8 mouse cellular contexts compared by ENCODE assay signal in genomic region chr2:6872894-6873255, GRCm38 (mm10).
DNase-seq lines count a peak whose midpoint lies in the region; ATAC-seq and TF ChIP-seq lines count a peak whose summit lies in the region.

No protein-coding gene starts in this region.

- peak overlapping the region; percentile 75 for H3K9ac ChIP-seq in intestine, embryonic 15.5 days

- TF ChIP-seq POLR2A in myocyte (IDR thresholded peaks at IDR 0.05; ENCODE audit: insufficient read length, low read depth): no peak

- DNase-seq in left cerebral cortex, adult 2 months (ENCODE audit: extremely low spot score in 1 of 2, low spot score in 2 of 2): no peak
- no peak for DNase-seq in left cerebral cortex, adult 8-10 months (ENCODE audit: low spot score in 2 of 2)
- no peak for DNase-seq in gastrocnemius, postnatal 10 days
- no peak for DNase-seq in yolk sac, embryonic 10.5 days (ENCODE audit: low spot score)
- DNase-seq in right cerebral cortex, postnatal 10 days (ENCODE audit: low spot score in 2 of 2): no peak

- H3K36me3 ChIP-seq in intestine, embryonic 15.5 days: no peaks in the 10 kb centered on the region
- no peaks in the 10 kb centered on the region for H3K36me3 ChIP-seq in myocyte (ENCODE audit: control insufficient read depth, insufficient read depth)

- H3K4me2 ChIP-seq in intestine, embryonic 15.5 days (replicated peaks): peak overlapping the region; percentile 94
- H3K4me2 ChIP-seq in myocyte (ENCODE audit: low read depth): peak overlapping the region; percentile 91

- 0 out of 2 replicates have a peak, but pooled peaks cover 2% of the 10 kb centered on the region for H3K4me1 ChIP-seq in intestine, embryonic 15.5 days (replicated peaks)

- intact Hi-C loops in left cerebral cortex, adult 2 months (cut with DNase I): loop anchor here (5.0 to 10.0 kb wide), 2 partner anchors 148 to 209 kb away; no protein-coding TSS in a partner anchor

- ATAC-seq in common myeloid progenitor, adult 5-6 weeks (replicated peaks; ENCODE audit: low read depth, poor library complexity, severe bottlenecking): peak; percentile 59; the same call in 1 of the 2 replicates
- ATAC-seq in intestine, embryonic 15.5 days: peak; percentile 80

- no peak for TF ChIP-seq CTCF in left cerebral cortex, adult 2 months (IDR thresholded peaks at IDR 0.05)

- no peaks in the 10 kb centered on the region for H3K27me3 ChIP-seq in intestine, embryonic 15.5 days (replicated peaks)
- no peaks in the 10 kb centered on the region for H3K27me3 ChIP-seq in myocyte (ENCODE audit: control insufficient read depth, insufficient read depth, insufficient read length)

- H3K4me3 ChIP-seq in left cerebral cortex, adult 2 months: peak overlapping the region; percentile 78
- H3K4me3 ChIP-seq in intestine, embryonic 15.5 days (replicated peaks): peak overlapping the region; percentile 82
- peak overlapping the region; percentile 65 for H3K4me3 ChIP-seq in myocyte

- H3K9me3 ChIP-seq in intestine, embryonic 15.5 days: no peaks in the 10 kb centered on the region

- peak overlapping the region; percentile 96 for H3K27ac ChIP-seq in left cerebral cortex, adult 2 months
- no peak overlapping the region for H3K27ac ChIP-seq in intestine, embryonic 15.5 days

- peak overlapping the region; percentile 97 for H3ac ChIP-seq in myocyte (ENCODE audit: control insufficient read depth, insufficient read length)

- 10% methylated on average over 10 of the region's 10 CpGs for WGBS in intestine, embryonic 15.5 days

- peaks cover 58% of the 10 kb centered on the region for H3K79me2 ChIP-seq in myocyte (ENCODE audit: control insufficient read depth, insufficient read depth)

TF ChIP-seq in myocyte, 11 proteins besides CTCF, POLR2A, EP300 and RAD21:
- TF ChIP-seq TCF3 (IDR thresholded peaks at IDR 0.05; ENCODE audit: insufficient read length, low read depth): no peak
- TF ChIP-seq TCF12 (IDR thresholded peaks at IDR 0.05; ENCODE audit: insufficient read depth, poor library complexity, severe bottlenecking): no peak
- no peak for TF ChIP-seq E2F4 (IDR thresholded peaks at IDR 0.05; ENCODE audit: insufficient read depth)
- TF ChIP-seq USF1 (IDR thresholded peaks at IDR 0.05; ENCODE audit: low read depth): no peak
- no peak for TF ChIP-seq POLR2AphosphoS2 (IDR thresholded peaks at IDR 0.05; ENCODE audit: insufficient read length, low read depth)
- TF ChIP-seq MYOD1 (IDR thresholded peaks at IDR 0.05; ENCODE audit: control insufficient read depth in 1 of 3, insufficient read length in 2 of 3, low read depth in 2 of 3): no peak
- TF ChIP-seq CEBPB (IDR thresholded peaks at IDR 0.05; ENCODE audit: insufficient read depth, poor library complexity, severe bottlenecking): no peak
- no peak for TF ChIP-seq MYOG (IDR thresholded peaks at IDR 0.05; ENCODE audit: control insufficient read depth in 1 of 3, insufficient read depth in 1 of 3, insufficient read length in 2 of 3, low read depth in 2 of 3)
- TF ChIP-seq SRF (IDR thresholded peaks at IDR 0.05; ENCODE audit: control insufficient read depth, insufficient read length, low read depth): no peak
- no peak for TF ChIP-seq MAX (IDR thresholded peaks at IDR 0.05; ENCODE audit: low read depth)
- TF ChIP-seq REST (IDR thresholded peaks at IDR 0.05; ENCODE audit: insufficient read depth, insufficient read length): no peak
TF ChIP-seq in myocyte: peak in this region for 0.
